Mouse (Mus musculus): ENCODE measurements around the gene Flvcr2. TPM values are rescaled to one million over a fixed set of nuclear protein-coding genes. Genes with fewer than 3 reads are reported as not detected.

Gene Flvcr2
- total and polyA plus RNA-seq, 3 experiments = 0.07 TPM; not detected in 2

DNA sequence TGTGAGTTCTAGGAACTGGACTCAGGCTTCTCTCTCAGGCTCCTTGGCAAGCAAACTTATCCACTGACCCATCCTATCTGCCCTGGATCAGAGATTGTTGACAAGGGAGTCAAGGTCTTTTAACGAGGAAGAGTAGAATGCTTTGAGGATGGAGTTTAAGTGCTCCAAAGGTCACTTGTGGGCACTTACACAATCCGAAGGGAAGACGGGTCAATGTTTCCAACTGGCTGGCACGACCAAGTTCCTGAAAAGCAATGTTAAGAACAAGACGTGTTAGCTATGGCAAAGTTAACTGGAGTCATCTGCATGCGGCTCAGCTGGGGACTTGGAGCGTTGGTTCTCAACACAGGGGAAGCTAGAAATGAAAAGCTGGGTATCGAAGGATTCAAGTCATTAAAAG lies 12.4 kb downstream of the Flvcr2 start:
- Histone ChIP-seq H3K9me3 (replicated peaks; ENCODE audit: insufficient read depth, low read length) (no peaks in the 10 kb centered on the region), H3K4me1 (ENCODE audit: control insufficient read depth in 1 of 2, insufficient read depth in 2 of 2, low read length in 2 of 2) (no peaks in the 10 kb centered on the region), H3K36me3 (ENCODE audit: control insufficient read depth in 1 of 2, insufficient read depth in 2 of 2, low read length in 2 of 2) (no peaks in the 10 kb centered on the region), H3K4me3 (ENCODE audit: control insufficient read depth in 1 of 2, insufficient read depth in 1 of 2, low read depth in 2 of 2, low read length in 2 of 2) (no peak overlapping the region), H3K27me3 (ENCODE audit: control insufficient read depth in 1 of 2, insufficient read depth in 2 of 2, low read length in 2 of 2) (peaks cover 1 to 3% of the 10 kb centered on the region in 2 experiments; a peak in 3 of 4 replicates), H3K79me2 (ENCODE audit: control insufficient read depth, insufficient read depth, low read length, poor library complexity) (no peaks in the 10 kb centered on the region), H3K27ac (ENCODE audit: control insufficient read depth, low read depth, low read length) (no peak overlapping the region), H3K9ac (ENCODE audit: control insufficient read depth, low read depth, low read length, poor library complexity, severe bottlenecking) (no peak overlapping the region)
- TF ChIP-seq MAZ (IDR thresholded peaks at IDR 0.05; ENCODE audit: low read depth, low read length) (no peak), GATA1 (IDR thresholded peaks at IDR 0.05; ENCODE audit: low read depth, low read length) (no peak), SIN3A (IDR thresholded peaks at IDR 0.05; ENCODE audit: low read length) (no peak), UBTF (IDR thresholded peaks at IDR 0.05; ENCODE audit: borderline replicate concordance, insufficient read depth, low read depth, low read length) (no peak), ELF1 (IDR thresholded peaks at IDR 0.05; ENCODE audit: low read depth, low read length) (no peak)
- no peak for DNase-seq (ENCODE audit: low read depth, low spot score)

DNA sequence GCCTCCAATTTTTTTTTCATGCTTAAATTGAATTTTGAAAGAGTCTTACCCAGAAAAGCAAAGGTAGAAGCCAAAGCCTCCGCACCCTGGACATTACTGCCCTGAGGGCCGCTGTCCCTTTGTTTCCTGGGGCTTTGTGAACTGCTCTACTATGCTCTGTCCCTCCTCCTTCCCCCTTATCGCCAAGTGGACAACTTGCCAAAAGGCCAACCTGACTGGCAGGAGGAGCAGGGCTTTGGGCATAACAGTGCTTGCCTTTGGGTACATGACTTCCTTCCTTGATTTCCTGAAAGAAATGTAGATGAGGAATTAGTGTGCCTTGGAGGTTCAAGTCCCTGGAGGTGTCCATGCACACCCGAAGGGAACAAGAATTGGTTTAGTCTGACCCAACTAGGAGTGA lies 15.1 kb downstream of the Flvcr2 start:
- peaks cover 0 to 3% of the 10 kb centered on the region in 2 experiments; a peak in 2 of 4 replicates for H3K27me3 ChIP-seq (ENCODE audit: control insufficient read depth in 1 of 2, insufficient read depth in 2 of 2, low read length in 2 of 2)
- no peak for DNase-seq (ENCODE audit: low read depth, low spot score)
- no peak overlapping the region for H3K27ac ChIP-seq (ENCODE audit: control insufficient read depth, low read depth, low read length)
- H3K4me1 ChIP-seq (ENCODE audit: control insufficient read depth in 1 of 2, insufficient read depth in 2 of 2, low read length in 2 of 2) = no peaks in the 10 kb centered on the region
- H3K9me3 ChIP-seq (replicated peaks; ENCODE audit: insufficient read depth, low read length) = no peaks in the 10 kb centered on the region
- H3K4me3 ChIP-seq (ENCODE audit: control insufficient read depth in 1 of 2, insufficient read depth in 1 of 2, low read depth in 2 of 2, low read length in 2 of 2) = no peak overlapping the region
- no peaks in the 10 kb centered on the region for H3K36me3 ChIP-seq (ENCODE audit: control insufficient read depth in 1 of 2, insufficient read depth in 2 of 2, low read length in 2 of 2)
- no peaks in the 10 kb centered on the region for H3K79me2 ChIP-seq (ENCODE audit: control insufficient read depth, insufficient read depth, low read length, poor library complexity)
- no peak overlapping the region for H3K9ac ChIP-seq (ENCODE audit: control insufficient read depth, low read depth, low read length, poor library complexity, severe bottlenecking)
- no peak for TF ChIP-seq MEF2A (IDR thresholded peaks at IDR 0.05; ENCODE audit: extremely low read depth, insufficient replicate concordance, low read depth, low read length, poor library complexity, severe bottlenecking)

GRCm38 (mm10) chr12:85764686-85765085 lies 18.3 kb downstream of the Flvcr2 start:
- Histone ChIP-seq H3K9ac (ENCODE audit: control insufficient read depth, low read depth, low read length, poor library complexity, severe bottlenecking) (no peak overlapping the region), H3K36me3 (ENCODE audit: control insufficient read depth in 1 of 2, insufficient read depth in 2 of 2, low read length in 2 of 2) (no peaks in the 10 kb centered on the region), H3K79me2 (ENCODE audit: control insufficient read depth, insufficient read depth, low read length, poor library complexity) (no peaks in the 10 kb centered on the region), H3K4me3 (ENCODE audit: control insufficient read depth in 1 of 2, insufficient read depth in 1 of 2, low read depth in 2 of 2, low read length in 2 of 2) (no peak overlapping the region), H3K27me3 (ENCODE audit: control insufficient read depth in 1 of 2, insufficient read depth in 2 of 2, low read length in 2 of 2) (peaks cover 2 to 3% of the 10 kb centered on the region in 2 experiments; a peak in 3 of 4 replicates), H3K27ac (ENCODE audit: control insufficient read depth, low read depth, low read length) (no peak overlapping the region), H3K4me1 (ENCODE audit: control insufficient read depth in 1 of 2, insufficient read depth in 2 of 2, low read length in 2 of 2) (no peaks in the 10 kb centered on the region), H3K9me3 (replicated peaks; ENCODE audit: insufficient read depth, low read length) (no peaks in the 10 kb centered on the region)
- no peak for DNase-seq (ENCODE audit: low read depth, low spot score)
- TF ChIP-seq ETS1 (IDR thresholded peaks at IDR 0.05; ENCODE audit: low read depth, low read length) (no peak), USF2 (IDR thresholded peaks at IDR 0.05; ENCODE audit: borderline replicate concordance in 1 of 2, insufficient read depth in 1 of 2, low read depth in 1 of 2, low read length in 2 of 2) (no peak), GABPA (IDR thresholded peaks at IDR 0.05; ENCODE audit: low read depth, low read length) (no peak), ZMIZ1 (IDR thresholded peaks at IDR 0.05; ENCODE audit: low read depth, low read length) (no peak), MYC (IDR thresholded peaks at IDR 0.05; ENCODE audit: low read depth, low read length) (no peak), KAT2A (conservative IDR thresholded peaks at IDR 0.05; ENCODE audit: low read depth, low read length) (no peak), ZC3H11A (IDR thresholded peaks at IDR 0.05; ENCODE audit: low read depth, low read length) (no peak), RAD21 (IDR thresholded peaks at IDR 0.05; ENCODE audit: low read depth, low read length) (no peak), E2F4 (IDR thresholded peaks at IDR 0.05; ENCODE audit: borderline replicate concordance, low read depth, low read length) (no peak), MAZ (IDR thresholded peaks at IDR 0.05; ENCODE audit: low read depth, low read length) (no peak)

Data from MEL (cell line).